18 mouse cellular contexts compared by ENCODE assay signal in the genomic region with DNA sequence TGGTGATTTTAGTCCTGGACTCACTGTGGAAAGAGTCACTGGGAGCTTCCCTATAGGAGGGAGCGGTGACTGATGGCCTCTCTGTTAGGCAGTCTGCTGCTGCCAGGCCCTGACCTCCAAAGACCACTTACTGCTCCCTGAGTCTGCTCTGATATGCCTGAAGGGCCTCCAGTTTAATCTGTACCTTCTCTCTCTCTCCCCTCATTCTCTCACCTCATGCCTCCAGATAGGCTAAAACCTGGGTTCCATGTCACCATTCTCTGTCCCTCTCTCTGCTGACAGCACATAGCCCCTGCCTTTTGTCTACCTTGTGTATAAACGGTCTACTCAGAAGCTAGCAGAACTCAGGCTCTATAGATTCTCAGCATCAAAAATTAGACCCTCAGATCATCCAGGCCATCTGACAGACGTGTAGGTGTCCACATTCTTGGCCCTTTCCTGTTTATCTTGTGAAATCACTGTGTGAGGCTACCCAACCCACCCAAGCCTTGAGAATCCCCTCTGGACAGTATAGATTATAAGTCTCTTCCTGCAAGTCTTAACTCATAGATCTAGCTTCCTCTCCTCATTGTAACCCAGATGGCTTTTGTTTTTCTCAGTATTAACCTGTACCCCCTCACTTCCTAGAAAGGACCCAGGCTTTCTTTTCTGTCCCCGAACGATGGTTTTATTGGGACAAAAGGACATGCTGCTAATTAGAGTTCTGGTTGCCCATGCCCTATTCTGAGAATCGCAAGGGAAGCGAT. TPM values are rescaled to one million over a fixed set of nuclear protein-coding genes. Genes with fewer than 3 reads are reported as not detected.
A peak's percentile ranks its signal among the peaks of the same experiment; 100 is the strongest.
DNase-seq lines count a peak whose midpoint lies in the region; ATAC-seq and TF ChIP-seq lines count a peak whose summit lies in the region.
"Had no signal": no experiment of that assay in that cellular context is flagged by ENCODE, and none has a peak within 500 bp of the region (broad histone marks: within the 10 kb centered on the region; RNA-seq: fewer than 3 reads in every experiment).

No protein-coding gene starts in this region.

- no peak for TF ChIP-seq CTCF in forebrain, postnatal 0 days (IDR thresholded peaks at IDR 0.05; ENCODE audit: low read depth)
- no peak for TF ChIP-seq CTCF in hindbrain, postnatal 0 days (IDR thresholded peaks at IDR 0.05; ENCODE audit: low read depth)
- no peak for TF ChIP-seq CTCF in midbrain, postnatal 0 days (IDR thresholded peaks at IDR 0.05)

- DNase-seq in forebrain, postnatal 0 days, result no peak
- DNase-seq in hindbrain, postnatal 0 days (ENCODE audit: low spot score), result no peak
- peak; percentile 90 for DNase-seq in midbrain, embryonic 11.5 days (ENCODE audit: low spot score, missing footprints)
- DNase-seq in midbrain, postnatal 0 days (ENCODE audit: low spot score), result no peak
- DNase-seq in thymus, postnatal 4 days, result no peak
- DNase-seq: B cell, adult 2 months; cerebellum, adult 11 months had no signal

- H3K27ac ChIP-seq in forebrain, embryonic 12.5 days, result peak overlapping the region; percentile 75
- no peak overlapping the region for H3K27ac ChIP-seq in forebrain, postnatal 0 days (ENCODE audit: low read depth, low read length)
- H3K27ac ChIP-seq in hindbrain, embryonic 12.5 days, result 0 out of 2 replicates have a peak overlapping the region, but pooled peaks have one; percentile 12
- no peak overlapping the region for H3K27ac ChIP-seq in hindbrain, postnatal 0 days
- H3K27ac ChIP-seq in midbrain, embryonic 11.5 days (ENCODE audit: low read depth, low read length), result peak overlapping the region; percentile 51
- no peak overlapping the region for H3K27ac ChIP-seq in midbrain, postnatal 0 days (ENCODE audit: low read depth, low read length)
- peak overlapping the region; percentile 40; the same call in 1 of the 2 replicates for H3K27ac ChIP-seq in intestine, embryonic 16.5 days (ENCODE audit: low read length)
- H3K27ac ChIP-seq: hindbrain, embryonic 15.5 days; left cerebral cortex, adult 2 months had no signal

- no peaks in the 10 kb centered on the region for H3K9me3 ChIP-seq in forebrain, embryonic 12.5 days
- H3K9me3 ChIP-seq in forebrain, postnatal 0 days (ENCODE audit: low read length), result no peaks in the 10 kb centered on the region
- no peaks in the 10 kb centered on the region for H3K9me3 ChIP-seq in hindbrain, embryonic 12.5 days (replicated peaks)
- no peaks in the 10 kb centered on the region for H3K9me3 ChIP-seq in hindbrain, postnatal 0 days (ENCODE audit: low read length)
- no peaks in the 10 kb centered on the region for H3K9me3 ChIP-seq in midbrain, embryonic 11.5 days (ENCODE audit: control insufficient read depth, low read length)
- H3K9me3 ChIP-seq in midbrain, postnatal 0 days (ENCODE audit: low read length), result no peaks in the 10 kb centered on the region
- H3K9me3 ChIP-seq in intestine, embryonic 16.5 days (ENCODE audit: control insufficient read depth, low read length), result no peaks in the 10 kb centered on the region
- H3K9me3 ChIP-seq: G1E; hindbrain, embryonic 15.5 days had no signal

- 0 out of 2 replicates have a peak overlapping the region, but pooled peaks have one; percentile 21 for H3K9ac ChIP-seq in forebrain, embryonic 12.5 days
- no peak overlapping the region for H3K9ac ChIP-seq in forebrain, postnatal 0 days
- H3K9ac ChIP-seq in hindbrain, embryonic 12.5 days, result no peak overlapping the region
- no peak overlapping the region for H3K9ac ChIP-seq in hindbrain, postnatal 0 days (replicated peaks; ENCODE audit: low read length)
- no peak overlapping the region for H3K9ac ChIP-seq in midbrain, embryonic 11.5 days (ENCODE audit: low read length)
- H3K9ac ChIP-seq in midbrain, postnatal 0 days (replicated peaks; ENCODE audit: low read length, poor library complexity, severe bottlenecking), result no peak overlapping the region
- no peak overlapping the region for H3K9ac ChIP-seq in intestine, embryonic 16.5 days (ENCODE audit: low read depth, low read length)
- H3K9ac ChIP-seq: hindbrain, embryonic 15.5 days had no signal

- peak overlapping the region; percentile 6; the same call in 1 of the 2 replicates for H3K4me2 ChIP-seq in forebrain, embryonic 12.5 days
- no peak overlapping the region for H3K4me2 ChIP-seq in forebrain, postnatal 0 days (ENCODE audit: low read depth)
- no peak overlapping the region for H3K4me2 ChIP-seq in hindbrain, embryonic 12.5 days (replicated peaks)
- H3K4me2 ChIP-seq in hindbrain, postnatal 0 days (ENCODE audit: low read depth, low read length), result no peak overlapping the region
- 0 out of 2 replicates have a peak overlapping the region, but pooled peaks have one; percentile 10 for H3K4me2 ChIP-seq in midbrain, embryonic 11.5 days
- no peak overlapping the region for H3K4me2 ChIP-seq in midbrain, postnatal 0 days (ENCODE audit: low read depth, low read length, poor library complexity, severe bottlenecking)
- no peak overlapping the region for H3K4me2 ChIP-seq in intestine, embryonic 16.5 days (ENCODE audit: low read depth, low read length)
- H3K4me2 ChIP-seq: hindbrain, embryonic 15.5 days had no signal

- no peak for ATAC-seq in forebrain, embryonic 12.5 days (ENCODE audit: low FRiP score)
- ATAC-seq in forebrain, postnatal 0 days, result no peak
- ATAC-seq in hindbrain, embryonic 12.5 days (ENCODE audit: low FRiP score), result no peak
- ATAC-seq in hindbrain, postnatal 0 days, result no peak
- ATAC-seq in midbrain, embryonic 11.5 days (ENCODE audit: low FRiP score), result no peak
- no peak for ATAC-seq in midbrain, postnatal 0 days (ENCODE audit: low FRiP score)
- ATAC-seq in intestine, embryonic 16.5 days, result peak; percentile 2; the same call in 1 of the 2 replicates

- 13% methylated on average over 7 of the region's 7 CpGs for WGBS in forebrain, embryonic 12.5 days
- 36% methylated on average over 7 of the region's 7 CpGs for WGBS in forebrain, postnatal 0 days
- WGBS in hindbrain, embryonic 12.5 days, result 35% methylated on average over 7 of the region's 7 CpGs
- 49% methylated on average over 7 of the region's 7 CpGs for WGBS in hindbrain, postnatal 0 days
- WGBS in midbrain, embryonic 11.5 days, result 34% methylated on average over 7 of the region's 7 CpGs
- 49% methylated on average over 7 of the region's 7 CpGs for WGBS in midbrain, postnatal 0 days
- WGBS in intestine, embryonic 16.5 days, result 70% methylated on average over 7 of the region's 7 CpGs

- peaks cover 60% of the 10 kb centered on the region for H3K4me1 ChIP-seq in forebrain, embryonic 12.5 days
- H3K4me1 ChIP-seq in forebrain, postnatal 0 days (ENCODE audit: insufficient read depth), result 0 out of 2 replicates have a peak, but pooled peaks cover 11% of the 10 kb centered on the region
- H3K4me1 ChIP-seq in hindbrain, embryonic 12.5 days, result peaks cover 36% of the 10 kb centered on the region
- 0 out of 2 replicates have a peak, but pooled peaks cover 4% of the 10 kb centered on the region for H3K4me1 ChIP-seq in hindbrain, postnatal 0 days (ENCODE audit: insufficient read depth, low read length)
- peaks cover 58% of the 10 kb centered on the region for H3K4me1 ChIP-seq in midbrain, embryonic 11.5 days (ENCODE audit: control insufficient read depth, insufficient read depth, low read length)
- H3K4me1 ChIP-seq in midbrain, postnatal 0 days (ENCODE audit: insufficient read depth, low read length), result no peaks in the 10 kb centered on the region
- peaks cover 17% of the 10 kb centered on the region for H3K4me1 ChIP-seq in intestine, embryonic 16.5 days (ENCODE audit: control insufficient read depth, insufficient read depth, low read length)

- H3K36me3 ChIP-seq in forebrain, embryonic 12.5 days (replicated peaks), result no peaks in the 10 kb centered on the region; the same call in 1 of the 2 replicates
- H3K36me3 ChIP-seq in forebrain, postnatal 0 days (ENCODE audit: insufficient read depth), result no peaks in the 10 kb centered on the region
- H3K36me3 ChIP-seq in hindbrain, embryonic 12.5 days, result no peaks in the 10 kb centered on the region
- H3K36me3 ChIP-seq in hindbrain, postnatal 0 days (ENCODE audit: insufficient read depth, low read length), result no peaks in the 10 kb centered on the region
- H3K36me3 ChIP-seq in midbrain, embryonic 11.5 days (ENCODE audit: control insufficient read depth, insufficient read depth, low read length), result no peaks in the 10 kb centered on the region
- H3K36me3 ChIP-seq in midbrain, postnatal 0 days (ENCODE audit: insufficient read depth, low read length), result no peaks in the 10 kb centered on the region
- H3K36me3 ChIP-seq in intestine, embryonic 16.5 days (ENCODE audit: control insufficient read depth, insufficient read depth, low read length), result no peaks in the 10 kb centered on the region
- H3K36me3 ChIP-seq: G1E; hindbrain, embryonic 15.5 days had no signal

- no peaks in the 10 kb centered on the region for H3K27me3 ChIP-seq in forebrain, embryonic 12.5 days
- H3K27me3 ChIP-seq in forebrain, postnatal 0 days (ENCODE audit: insufficient read depth, low read length), result no peaks in the 10 kb centered on the region
- no peaks in the 10 kb centered on the region for H3K27me3 ChIP-seq in hindbrain, embryonic 12.5 days
- no peaks in the 10 kb centered on the region for H3K27me3 ChIP-seq in hindbrain, postnatal 0 days (ENCODE audit: insufficient read depth, low read length)
- H3K27me3 ChIP-seq in midbrain, embryonic 11.5 days (ENCODE audit: control insufficient read depth, insufficient read depth, low read length), result no peaks in the 10 kb centered on the region
- H3K27me3 ChIP-seq in midbrain, postnatal 0 days (ENCODE audit: insufficient read depth, low read length), result no peaks in the 10 kb centered on the region
- no peaks in the 10 kb centered on the region for H3K27me3 ChIP-seq in intestine, embryonic 16.5 days (replicated peaks; ENCODE audit: control insufficient read depth, insufficient read depth, low read length)
- H3K27me3 ChIP-seq: hindbrain, embryonic 15.5 days had no signal

- no peak overlapping the region for H3K4me3 ChIP-seq in forebrain, embryonic 12.5 days (replicated peaks)
- H3K4me3 ChIP-seq in forebrain, postnatal 0 days (ENCODE audit: low read depth, low read length), result no peak overlapping the region
- no peak overlapping the region for H3K4me3 ChIP-seq in hindbrain, embryonic 12.5 days
- no peak overlapping the region for H3K4me3 ChIP-seq in hindbrain, postnatal 0 days (ENCODE audit: low read length)
- H3K4me3 ChIP-seq in midbrain, embryonic 11.5 days (ENCODE audit: low read depth, low read length), result no peak overlapping the region
- no peak overlapping the region for H3K4me3 ChIP-seq in midbrain, postnatal 0 days (ENCODE audit: low read depth, low read length)
- no peak overlapping the region for H3K4me3 ChIP-seq in intestine, embryonic 16.5 days (ENCODE audit: low read length)
- H3K4me3 ChIP-seq: hindbrain, embryonic 15.5 days; left cerebral cortex, adult 2 months had no signal

RNA-seq across cellular contexts. Expression of a gene that starts 57.9 kb away (rescaled TPM):
- polyA plus RNA-seq in forebrain, embryonic 12.5 days (2016; fragmentation: Nextera tagmentation; extraction: Ambion mirVana), result 93.2 and 102 TPM in 2 replicates
- total RNA-seq in forebrain, postnatal 0 days (2014; rRNA removed), result 26.9 and 93.7 TPM in 2 replicates
- polyA plus RNA-seq in forebrain, postnatal 0 days (2015; fragmentation: Nextera tagmentation; extraction: Ambion mirVana), result 13.7 and 15.7 TPM in 2 replicates
- 60.3 and 80.0 TPM in 2 replicates for polyA plus RNA-seq in hindbrain, embryonic 12.5 days (2016; fragmentation: Nextera tagmentation; extraction: Ambion mirVana)
- total RNA-seq in hindbrain, postnatal 0 days (2014; rRNA removed), result 88.2 and 112 TPM in 2 replicates
- 16.6 and 19.8 TPM in 2 replicates for polyA plus RNA-seq in hindbrain, postnatal 0 days (2015; fragmentation: Nextera tagmentation; extraction: Ambion mirVana)
- 129 and 142 TPM in 2 replicates for polyA plus RNA-seq in midbrain, embryonic 11.5 days (2014; fragmentation: Nextera tagmentation; extraction: Ambion mirVana)
- 39.0 and 122 TPM in 2 replicates for total RNA-seq in midbrain, postnatal 0 days (2014; rRNA removed)
- polyA plus RNA-seq in midbrain, postnatal 0 days (2015; fragmentation: Nextera tagmentation; extraction: Ambion mirVana), result 16.1 and 20.1 TPM in 2 replicates
- polyA plus RNA-seq in intestine, embryonic 16.5 days (2015; fragmentation: Nextera tagmentation; extraction: Ambion mirVana), result 113 and 119 TPM in 2 replicates

RNA-seq across cellular contexts. Expression of a gene that starts 59.6 kb away (rescaled TPM):
- not detected in 2 replicates for polyA plus RNA-seq in forebrain, embryonic 12.5 days (2016; fragmentation: Nextera tagmentation; extraction: Ambion mirVana)
- total RNA-seq in forebrain, postnatal 0 days (2014; rRNA removed), result not detected in 2 replicates
- polyA plus RNA-seq in forebrain, postnatal 0 days (2015; fragmentation: Nextera tagmentation; extraction: Ambion mirVana), result not detected in 2 replicates
- not detected in 2 replicates for polyA plus RNA-seq in hindbrain, embryonic 12.5 days (2016; fragmentation: Nextera tagmentation; extraction: Ambion mirVana)
- not detected in 2 replicates for total RNA-seq in hindbrain, postnatal 0 days (2014; rRNA removed)
- polyA plus RNA-seq in hindbrain, postnatal 0 days (2015; fragmentation: Nextera tagmentation; extraction: Ambion mirVana), result not detected in 2 replicates
- polyA plus RNA-seq in midbrain, embryonic 11.5 days (2014; fragmentation: Nextera tagmentation; extraction: Ambion mirVana), result not detected in 2 replicates
- total RNA-seq in midbrain, postnatal 0 days (2014; rRNA removed), result not detected in 2 replicates
- not detected in 2 replicates for polyA plus RNA-seq in midbrain, postnatal 0 days (2015; fragmentation: Nextera tagmentation; extraction: Ambion mirVana)
- polyA plus RNA-seq in intestine, embryonic 16.5 days (2015; fragmentation: Nextera tagmentation; extraction: Ambion mirVana), result not detected in 2 replicates
- total RNA-seq: adrenal gland, postnatal 4 days; G1E; left cerebral cortex, adult 2 months; liver, adult 2 months; megakaryocyte, adult 5-6 weeks had no signal
- polyA plus RNA-seq: G1E; hindbrain, embryonic 15.5 days; liver, adult 2 months; neural tube, embryonic 14.5 days; urinary bladder, adult 2 months had no signal

Comparison
In these comparisons a context has a peak if more than half of its experiments do, and no peak if none do; other contexts are left out.
1. H3K27ac ChIP-seq: peak in forebrain, embryonic 12.5 days (single experiment), hindbrain, embryonic 12.5 days (single experiment), midbrain, embryonic 11.5 days (single experiment) and intestine, embryonic 16.5 days (single experiment); none in forebrain, postnatal 0 days (single experiment), hindbrain, postnatal 0 days (single experiment) and midbrain, postnatal 0 days (single experiment).
2. H3K4me2 ChIP-seq: peak in forebrain, embryonic 12.5 days (single experiment) and midbrain, embryonic 11.5 days (single experiment); none in forebrain, postnatal 0 days (single experiment), hindbrain, embryonic 12.5 days (single experiment), hindbrain, postnatal 0 days (single experiment), midbrain, postnatal 0 days (single experiment) and intestine, embryonic 16.5 days (single experiment).